Mouse (Mus musculus) bone marrow, adult 2 months (tissue): ENCODE results near the gene Terb1.

ENCODE experiments used
- CTCF ChIP-seq: fragments of 200-500 bp; IDR thresholded peaks from 2 replicates; pipeline ENCODE4 v1.5.1; 2011; ENCODE audit warnings: low read length, control low read depth; ENCODE audit not compliant: control insufficient read depth, insufficient read depth
- POLR2A ChIP-seq: fragments of 200-500 bp; IDR thresholded peaks from 2 replicates; pipeline ENCODE4 v1.6.1; 2011; ENCODE audit warnings: low read depth, mild to moderate bottlenecking, control low read depth, low read length, borderline replicate concordance; ENCODE audit not compliant: control insufficient read depth

DNA sequence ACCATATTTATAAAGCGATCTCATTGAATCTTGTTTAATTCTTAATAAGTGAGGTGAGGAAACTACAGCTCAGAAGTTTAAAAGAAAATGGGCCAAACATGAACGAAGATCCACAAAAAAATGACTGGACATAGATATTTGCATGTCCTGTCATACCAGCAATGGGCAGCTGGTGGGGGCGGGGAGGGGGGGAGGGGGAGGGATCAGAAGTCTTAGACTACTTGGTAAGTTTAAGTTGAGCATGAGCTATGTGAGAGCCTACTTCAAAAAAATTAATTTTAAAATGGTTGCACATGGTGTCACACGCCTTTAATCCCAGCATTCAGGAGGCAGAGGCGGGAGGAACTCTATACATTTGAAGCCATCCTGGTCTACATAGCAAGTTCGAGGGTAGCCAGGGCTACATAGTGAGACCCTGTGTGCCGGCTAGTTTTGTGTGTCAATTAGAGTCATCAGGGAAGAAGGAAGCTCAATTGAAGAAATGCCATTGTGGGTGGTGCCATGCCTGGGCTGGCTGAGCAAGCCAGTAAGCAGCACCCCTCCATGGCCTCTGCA lies 66.5 kb downstream of the Terb1 start:
- TF ChIP-seq POLR2A (no peak), CTCF (no peak)
